Mouse (Mus musculus) neural tube, embryonic 11.5 days (tissue): ENCODE measurements around the gene Med19. TPM values are rescaled to one million over a fixed set of nuclear protein-coding genes. Genes with fewer than 3 reads are reported as not detected.
"Not testable (repeated sequence)": the region's sequence is repeated elsewhere in the genome, so short reads cannot be mapped to it uniquely, and the experiment has no call there.

ENCODE experiments used
- ATAC-seq: fragments of 200-750 bp; cut with Nextera tagmentation; 2 replicates; pipeline ENCODE4 v1.8.0; 2017; ENCODE audit warnings: moderate number of reproducible peaks, mild to moderate bottlenecking, moderate TSS enrichment, moderate library complexity; ENCODE audit not compliant: insufficient read depth, low FRiP score, low TSS enrichment
- DNase-seq: peaks from one replicate; pipeline ENCODE4 v3.0.0-alpha.2; 2015; ENCODE audit warnings: low spot score
- H3K27ac ChIP-seq: fragments of 300-500 bp; sonication (generic); 2 replicates; pipeline ENCODE4 v1.5.1; 2014; ENCODE audit warnings: low read depth, mild to moderate bottlenecking, low read length
- H3K27me3 ChIP-seq: fragments of 300-500 bp; sonication (generic); 2 replicates; pipeline ENCODE4 v1.6.1; 2014; ENCODE audit warnings: mild to moderate bottlenecking, low read length, mixed read lengths; ENCODE audit not compliant: control insufficient read depth, insufficient read depth
- H3K36me3 ChIP-seq: fragments of 300-500 bp; sonication (generic); 2 replicates; pipeline ENCODE4 v1.6.1; 2014; ENCODE audit warnings: mild to moderate bottlenecking, low read length, moderate library complexity, mixed read lengths; ENCODE audit not compliant: control insufficient read depth, insufficient read depth
- H3K4me1 ChIP-seq: fragments of 300-500 bp; sonication (generic); 2 replicates; pipeline ENCODE4 v1.6.1; 2014; ENCODE audit warnings: low read length, mixed read lengths; ENCODE audit not compliant: control insufficient read depth, insufficient read depth
- H3K4me2 ChIP-seq: fragments of 300-500 bp; sonication (generic); 2 replicates; pipeline ENCODE4 v1.6.1; 2014; ENCODE audit warnings: low read depth, mild to moderate bottlenecking, moderate library complexity
- H3K4me3 ChIP-seq: fragments of 300-500 bp; sonication (generic); 2 replicates; pipeline ENCODE4 v1.5.1; 2014; ENCODE audit warnings: low read depth, low read length
- H3K9ac ChIP-seq: fragments of 300-500 bp; sonication (generic); 2 replicates; pipeline ENCODE4 v1.6.1; 2014; ENCODE audit warnings: mild to moderate bottlenecking, low read length
- H3K9me3 ChIP-seq: fragments of 300-500 bp; sonication (generic); 2 replicates; pipeline ENCODE4 v1.6.1; 2016; ENCODE audit warnings: low read length; ENCODE audit not compliant: control insufficient read depth
- WGBS: fragments of 180-500 bp; shearing (Covaris S2); extraction: QIAGEN DNeasy Blood & Tissue Kit; methylation state at CpG from one replicate; pipeline ENCODE4 v1.1.7; 2014; 5-methylcytosine and 5-hydroxymethylcytosine counted together
- polyA plus RNA-seq: library from polyadenylated mRNA; unstranded; fragments of >200 nt; fragmentation: Nextera tagmentation; extraction: Ambion mirVana; gene quantifications from 2 replicates; pipeline ENCODE4 v1.2.1, GENCODE M21; 2014

Gene Med19
- polyA plus RNA-seq, 1 experiment from 2014 or later = 59.4 TPM

GRCm38 (mm10) chr2:84655864-84656263, 22.3 kb upstream of the Med19 start:
- Histone ChIP-seq H3K4me2 (no peak overlapping the region), H3K4me1 (no peaks in the 10 kb centered on the region), H3K9ac (no peak overlapping the region), H3K9me3 (no peaks in the 10 kb centered on the region), H3K4me3 (no peak overlapping the region), H3K36me3 (no peaks in the 10 kb centered on the region), H3K27me3 (no peaks in the 10 kb centered on the region), H3K27ac (no peak overlapping the region)
- no peak for DNase-seq
- WGBS = 73% methylated on average over 1 of the region's 1 CpGs
- ATAC-seq = no peak

- no peaks in the 10 kb centered on the region for H3K27me3 ChIP-seq
- no peak within 1 kb of the TSS for H3K27ac ChIP-seq
- DNase-seq (no peak), ATAC-seq (no peak)
- H3K4me1 ChIP-seq = no peaks in the 10 kb centered on the region
- H3K4me2 ChIP-seq = no peak within 1 kb of the TSS
- no peaks in the 10 kb centered on the region for H3K9me3 ChIP-seq
- H3K36me3 ChIP-seq = no peaks in the 10 kb centered on the region
- H3K9ac ChIP-seq = no peak within 1 kb of the TSS
- H3K4me3 ChIP-seq = no peak within 1 kb of the TSS
- WGBS = 92% methylated on average over 32 of the region's 32 CpGs
These were observed 19.4 kb upstream of the Med19 start, which contains the start of gene Btbd18 for GRCm38 (mm10) chr2:84658806-84659205. TSS of gene Btbd18 (plus strand) at chr2:84659079.

- 61% methylated on average over 3 of the region's 3 CpGs for WGBS
- H3K27me3 ChIP-seq = no peaks in the 10 kb centered on the region
- no peak overlapping the region for H3K9ac ChIP-seq
- H3K4me1 ChIP-seq = no peaks in the 10 kb centered on the region
- no peak overlapping the region for H3K27ac ChIP-seq
- no peak for DNase-seq
- no peaks in the 10 kb centered on the region for H3K9me3 ChIP-seq
- no peak overlapping the region for H3K4me2 ChIP-seq
- ATAC-seq = no peak
- no peak overlapping the region for H3K4me3 ChIP-seq
- H3K36me3 ChIP-seq = no peaks in the 10 kb centered on the region
These were observed 17.9 kb upstream of the Med19 start for GRCm38 (mm10) chr2:84660253-84660652.

GRCm38 (mm10) chr2:84662866-84663265, 15.3 kb upstream of the Med19 start:
- Histone ChIP-seq H3K27ac (no peak overlapping the region), H3K4me2 (no peak overlapping the region), H3K27me3 (no peaks in the 10 kb centered on the region), H3K9me3 (no peaks in the 10 kb centered on the region), H3K36me3 (no peaks in the 10 kb centered on the region), H3K4me1 (no peaks in the 10 kb centered on the region), H3K9ac (no peak overlapping the region), H3K4me3 (no peak overlapping the region)
- no peak for ATAC-seq
- 28% methylated on average over 2 of the region's 2 CpGs for WGBS
- peak; percentile 58 for DNase-seq

- Histone ChIP-seq H3K9me3 (no peaks in the 10 kb centered on the region), H3K27me3 (no peaks in the 10 kb centered on the region), H3K9ac (no peak overlapping the region), H3K4me2 (no peak overlapping the region), H3K4me1 (peaks cover 5% of the 10 kb centered on the region; the same call in 1 of the 2 replicates), H3K27ac (no peak overlapping the region), H3K36me3 (no peaks in the 10 kb centered on the region), H3K4me3 (no peak overlapping the region)
- DNase-seq = no peak
- WGBS = 68% methylated on average over 12 of the region's 12 CpGs
- no peak for ATAC-seq
These were observed 12.1 kb upstream of the Med19 start for GRCm38 (mm10) chr2:84666081-84666480.

GRCm38 (mm10) chr2:84669828-84670568, 8.2 kb upstream of the Med19 start:
- no peak for DNase-seq
- H3K4me1 ChIP-seq = peaks cover 5% of the 10 kb centered on the region; the same call in 1 of the 2 replicates
- H3K36me3 ChIP-seq = peaks cover 9% of the 10 kb centered on the region

GRCm38 (mm10) chr2:84670569-84670933, 7.7 kb upstream of the Med19 start, which contains the start of gene Selenoh:
TSS of gene Selenoh (minus strand) at chr2:84670770.
- Histone ChIP-seq H3K4me1 (peaks cover 5% of the 10 kb centered on the region; the same call in 1 of the 2 replicates), H3K27me3 (no peaks in the 10 kb centered on the region), H3K27ac (peak within 1 kb of the TSS; percentile 85), H3K36me3 (peaks cover 9% of the 10 kb centered on the region), H3K9ac (peak within 1 kb of the TSS; percentile 94), H3K4me3 (peak within 1 kb of the TSS; percentile 90), H3K9me3 (no peaks in the 10 kb centered on the region), H3K4me2 (peak within 1 kb of the TSS; percentile 68)
- WGBS = 0% methylated on average over 20 of the region's 20 CpGs
- DNase-seq (peak; percentile 92), ATAC-seq (peak; percentile 96)

More at GRCm38 (mm10) chr2:84669828-84670568, 8.2 kb upstream of the Med19 start:
- H3K4me3 ChIP-seq = peak overlapping the region; percentile 90
- no peaks in the 10 kb centered on the region for H3K9me3 ChIP-seq
- H3K9ac ChIP-seq = peak overlapping the region; percentile 94
- no peaks in the 10 kb centered on the region for H3K27me3 ChIP-seq
- H3K27ac ChIP-seq = peak overlapping the region; percentile 85
- ATAC-seq = peak; percentile 74
- 3% methylated on average over 37 of the region's 39 CpGs for WGBS
- peak overlapping the region; percentile 68 for H3K4me2 ChIP-seq

GRCm38 (mm10) chr2:84671535-84671934, 6.7 kb upstream of the Med19 start:
- H3K4me2 ChIP-seq, H3K9me3 ChIP-seq, H3K9ac ChIP-seq, H3K4me3 ChIP-seq, H3K27ac ChIP-seq, ATAC-seq, DNase-seq, H3K27me3 ChIP-seq, H3K4me1 ChIP-seq: not testable (repeated sequence)
- 66% methylated on average over 4 of the region's 5 CpGs for WGBS
- peaks cover 13% of the 10 kb centered on the region for H3K36me3 ChIP-seq
